Mouse (Mus musculus): ENCODE measurements around the gene Tjp3.

GRCm38 (mm10) chr10:81273842-81274241 is 17.5 kb downstream of the Tjp3 start:
- no peak for TF ChIP-seq CTCF (IDR thresholded peaks at IDR 0.05; ENCODE audit: low read depth, low read length)
- TF ChIP-seq EP300 (IDR thresholded peaks at IDR 0.05; ENCODE audit: insufficient read depth, low read depth, low read length) = no peak

All from ES-Bruce4 (cell line).